In genomic region chr17:8228622-8229021, GRCm38 (mm10) we compare ENCODE assay signal across 25 mouse cellular contexts. TPM values are rescaled to one million over a fixed set of nuclear protein-coding genes. Genes with fewer than 3 reads are reported as not detected.
A peak's percentile ranks its signal among the peaks of the same experiment; 100 is the strongest.
DNase-seq lines count a peak whose midpoint lies in the region; ATAC-seq lines count a peak whose summit lies in the region.
"Had no signal": no experiment of that assay in that cellular context is flagged by ENCODE, and none has a peak within 500 bp of the region (broad histone marks: within the 10 kb centered on the region; RNA-seq: fewer than 3 reads in every experiment).

No protein-coding gene starts in this region.

- no peak for ATAC-seq in midbrain, embryonic 11.5 days (ENCODE audit: low FRiP score)
- ATAC-seq in midbrain, embryonic 16.5 days: no peak
- ATAC-seq in forebrain, embryonic 13.5 days: no peak
- ATAC-seq: forebrain, embryonic 14.5 days; forebrain, embryonic 16.5 days had no signal

- no peaks in the 10 kb centered on the region for H3K4me1 ChIP-seq in midbrain, embryonic 11.5 days (ENCODE audit: control insufficient read depth, insufficient read depth, low read length)
- H3K4me1 ChIP-seq in midbrain, embryonic 16.5 days (ENCODE audit: control insufficient read depth, insufficient read depth, low read length): no peaks in the 10 kb centered on the region
- no peaks in the 10 kb centered on the region for H3K4me1 ChIP-seq in forebrain, embryonic 13.5 days
- H3K4me1 ChIP-seq: embryonic facial prominence, embryonic 12.5 days had no signal

- H3K9me3 ChIP-seq in midbrain, embryonic 11.5 days (ENCODE audit: control insufficient read depth, low read length): no peaks in the 10 kb centered on the region
- H3K9me3 ChIP-seq in midbrain, embryonic 16.5 days (replicated peaks; ENCODE audit: control insufficient read depth, low read length, poor library complexity, severe bottlenecking): no peaks in the 10 kb centered on the region
- no peaks in the 10 kb centered on the region for H3K9me3 ChIP-seq in forebrain, embryonic 13.5 days (replicated peaks)
- H3K9me3 ChIP-seq: embryonic facial prominence, embryonic 10.5 days; embryonic facial prominence, embryonic 12.5 days had no signal

- no peak overlapping the region for H3K4me3 ChIP-seq in midbrain, embryonic 11.5 days (ENCODE audit: low read depth, low read length)
- no peak overlapping the region for H3K4me3 ChIP-seq in midbrain, embryonic 16.5 days (ENCODE audit: low read depth, low read length)
- no peak overlapping the region for H3K4me3 ChIP-seq in forebrain, embryonic 13.5 days
- H3K4me3 ChIP-seq: embryonic facial prominence, embryonic 10.5 days; embryonic facial prominence, embryonic 12.5 days had no signal

- DNase-seq in layer of hippocampus, adult 9-11 months: peak; percentile 63
- no peak for DNase-seq in layer of hippocampus, postnatal 10 days (ENCODE audit: low spot score in 2 of 2)
- DNase-seq in midbrain, embryonic 11.5 days (ENCODE audit: low spot score, missing footprints): peak; percentile 35
- DNase-seq in ZHBTc4 (ENCODE audit: low read depth, low spot score): peak; percentile 60
- DNase-seq in yolk sac, embryonic 10.5 days (ENCODE audit: low spot score): peak; percentile 46
- DNase-seq in right cerebral cortex, postnatal 25 days: no peak
- DNase-seq: adrenal gland, adult 2 months; adrenal gland, postnatal 10 days; adrenal gland, postnatal 25 days; cerebellum, adult 11-12 months; cerebellum, adult 2 months; cerebellum, adult 9-10 months; cerebellum, postnatal 10 days; cerebellum, postnatal 25 days had no signal

- 55% methylated on average over 9 of the region's 9 CpGs for WGBS in midbrain, embryonic 11.5 days
- WGBS in midbrain, embryonic 16.5 days: 38% methylated on average over 9 of the region's 9 CpGs
- 61% methylated on average over 9 of the region's 9 CpGs for WGBS in forebrain, embryonic 13.5 days

- no peak overlapping the region for H3K27ac ChIP-seq in midbrain, embryonic 11.5 days (ENCODE audit: low read depth, low read length)
- no peak overlapping the region for H3K27ac ChIP-seq in midbrain, embryonic 16.5 days (ENCODE audit: low read length)
- no peak overlapping the region for H3K27ac ChIP-seq in forebrain, embryonic 13.5 days
- H3K27ac ChIP-seq: embryonic facial prominence, embryonic 10.5 days; embryonic facial prominence, embryonic 12.5 days had no signal

- H3K27me3 ChIP-seq in midbrain, embryonic 11.5 days (ENCODE audit: control insufficient read depth, insufficient read depth, low read length): no peaks in the 10 kb centered on the region
- H3K27me3 ChIP-seq in midbrain, embryonic 16.5 days (ENCODE audit: control insufficient read depth, insufficient read depth, low read depth, low read length): no peaks in the 10 kb centered on the region
- H3K27me3 ChIP-seq in forebrain, embryonic 13.5 days: no peaks in the 10 kb centered on the region
- H3K27me3 ChIP-seq: embryonic facial prominence, embryonic 12.5 days had no signal

- H3K9ac ChIP-seq in midbrain, embryonic 11.5 days (ENCODE audit: low read length): no peak overlapping the region
- no peak overlapping the region for H3K9ac ChIP-seq in midbrain, embryonic 16.5 days (ENCODE audit: low read depth, low read length)
- H3K9ac ChIP-seq in forebrain, embryonic 13.5 days: no peak overlapping the region
- H3K9ac ChIP-seq: embryonic facial prominence, embryonic 12.5 days had no signal

- no peaks in the 10 kb centered on the region for H3K36me3 ChIP-seq in midbrain, embryonic 11.5 days (ENCODE audit: control insufficient read depth, insufficient read depth, low read length)
- H3K36me3 ChIP-seq in midbrain, embryonic 16.5 days (ENCODE audit: control insufficient read depth, insufficient read depth, low read length): no peaks in the 10 kb centered on the region
- no peaks in the 10 kb centered on the region for H3K36me3 ChIP-seq in forebrain, embryonic 13.5 days (ENCODE audit: poor library complexity, severe bottlenecking)
- H3K36me3 ChIP-seq: embryonic facial prominence, embryonic 10.5 days; embryonic facial prominence, embryonic 12.5 days had no signal

- H3K4me2 ChIP-seq in midbrain, embryonic 11.5 days: no peak overlapping the region
- H3K4me2 ChIP-seq in midbrain, embryonic 16.5 days (ENCODE audit: low read length): no peak overlapping the region
- no peak overlapping the region for H3K4me2 ChIP-seq in forebrain, embryonic 13.5 days
- H3K4me2 ChIP-seq: embryonic facial prominence, embryonic 12.5 days had no signal

RNA-seq across cellular contexts. Expression of gene Ccr6, which starts 7.2 kb away (rescaled TPM):
- total RNA-seq in layer of hippocampus, postnatal 10 days (2021): under 1 TPM in 1 of 2 experiments, not detected in 1; 0.27 TPM
- 0.11 TPM in 1 of 2 replicates, not detected in the other for polyA plus RNA-seq in midbrain, embryonic 11.5 days (2014; fragmentation: Nextera tagmentation; extraction: Ambion mirVana)
- not detected in 2 replicates for polyA plus RNA-seq in midbrain, embryonic 16.5 days (2015; fragmentation: Nextera tagmentation; extraction: Ambion mirVana)
- not detected in 2 replicates for polyA plus RNA-seq in forebrain, embryonic 13.5 days (2015; fragmentation: Nextera tagmentation; extraction: Ambion mirVana)
- total RNA-seq: adrenal gland, adult 2 months; adrenal gland, postnatal 25 days; adrenal gland, postnatal 4 days; MEL had no signal
- polyA plus RNA-seq: C2C12; cerebellum, adult 2 months; embryonic facial prominence, embryonic 10.5 days; embryonic facial prominence, embryonic 12.5 days; embryonic facial prominence, embryonic 14.5 days; forebrain, embryonic 11.5 days; forebrain, embryonic 14.5 days; forebrain, embryonic 16.5 days had no signal

RNA-seq across cellular contexts. Expression of gene Mpc1, which starts 54.1 kb away (rescaled TPM):
- 100 to 1,000 TPM; 147 to 163 TPM for total RNA-seq in layer of hippocampus, postnatal 10 days (2021)
- 100 and 102 TPM in 2 replicates for polyA plus RNA-seq in midbrain, embryonic 11.5 days (2014; fragmentation: Nextera tagmentation; extraction: Ambion mirVana)
- polyA plus RNA-seq in midbrain, embryonic 16.5 days (2015; fragmentation: Nextera tagmentation; extraction: Ambion mirVana): 293 and 338 TPM in 2 replicates
- polyA plus RNA-seq in forebrain, embryonic 13.5 days (2015; fragmentation: Nextera tagmentation; extraction: Ambion mirVana): 219 and 228 TPM in 2 replicates

Comparison
In these comparisons a context has a peak if more than half of its experiments do, and no peak if none do; other contexts are left out.
1. DNase-seq: peak in layer of hippocampus, adult 9-11 months (single experiment), midbrain, embryonic 11.5 days (single experiment), ZHBTc4 (single experiment) and yolk sac, embryonic 10.5 days (single experiment); none in layer of hippocampus, postnatal 10 days (0 of 2) and right cerebral cortex, postnatal 25 days (single experiment).